Mouse (Mus musculus): Measurements from ENCODE around the gene Agap3.

The Agap3 gene

DNA sequence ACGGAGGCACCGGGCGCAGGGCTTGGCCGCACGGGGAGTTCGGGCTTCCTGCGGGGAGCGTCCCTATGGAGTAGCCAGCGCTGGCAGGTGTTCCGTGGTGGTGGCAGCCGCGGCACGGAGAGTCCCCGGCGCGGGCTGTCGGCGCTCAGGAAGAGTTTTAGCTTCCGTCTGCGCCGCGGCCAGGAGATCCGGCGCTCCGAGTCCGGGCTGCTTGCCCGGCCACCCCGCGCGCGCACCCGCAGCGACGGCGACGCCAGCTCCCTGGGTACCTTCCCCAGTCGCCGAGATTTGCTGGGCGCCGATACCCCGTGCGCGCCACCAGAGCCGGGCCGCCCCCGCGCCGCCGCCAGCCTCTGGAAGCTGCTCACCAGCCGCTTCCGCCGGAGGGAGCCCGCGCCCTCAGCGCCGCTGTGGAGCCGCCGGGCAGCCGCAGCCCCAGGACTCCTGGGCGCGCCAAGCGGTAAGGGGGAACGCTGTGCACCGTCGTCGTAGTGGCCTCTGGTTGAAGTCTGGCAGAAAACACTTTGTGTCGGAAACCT is 22.8 kb downstream of the Agap3 start:
- peak; percentile 47 for DNase-seq (ENCODE audit: low spot score)

DNA sequence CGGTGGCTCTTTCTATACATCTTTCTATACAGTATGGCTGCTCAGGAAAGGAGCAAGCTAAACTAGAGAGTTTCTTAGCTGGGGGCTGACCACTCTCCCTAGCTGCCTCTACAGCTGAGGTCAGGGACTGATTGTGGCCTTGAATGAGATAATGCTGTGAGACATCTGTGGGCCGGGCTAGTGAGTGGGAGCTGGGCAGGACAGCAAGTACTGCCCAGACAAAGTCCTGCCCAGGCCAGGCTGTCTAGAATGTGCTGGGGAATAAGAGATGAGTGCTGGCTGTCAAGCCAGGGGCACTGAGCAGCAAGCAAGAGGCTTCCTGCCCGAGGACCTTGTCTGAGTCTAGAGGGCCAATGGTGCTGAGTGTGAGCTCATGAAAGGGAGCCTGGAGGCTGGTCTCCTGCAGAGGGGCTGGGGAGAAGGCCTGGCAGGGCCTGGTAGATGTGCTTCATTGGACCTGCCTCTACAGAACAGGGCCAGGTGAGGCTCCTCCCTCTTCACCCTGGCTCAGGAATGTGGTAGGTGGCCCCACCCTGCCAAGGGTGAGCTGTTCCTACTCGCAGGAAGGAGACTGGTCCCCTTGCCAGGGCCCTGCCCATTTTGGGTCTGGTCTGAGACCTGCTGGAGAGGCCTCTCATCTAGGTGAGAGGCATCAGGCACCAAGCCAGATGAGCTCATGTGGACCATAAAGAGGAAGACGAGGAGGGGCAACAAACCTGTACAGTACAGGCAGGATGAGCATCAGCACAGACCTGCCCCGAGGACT is 23.7 kb downstream of the Agap3 start:
- no peak for DNase-seq (ENCODE audit: low spot score)

- DNase-seq (ENCODE audit: low spot score) = no peak
These were observed 25.9 kb downstream of the Agap3 start for GRCm38 (mm10) chr5:24477909-24478308.

DNA sequence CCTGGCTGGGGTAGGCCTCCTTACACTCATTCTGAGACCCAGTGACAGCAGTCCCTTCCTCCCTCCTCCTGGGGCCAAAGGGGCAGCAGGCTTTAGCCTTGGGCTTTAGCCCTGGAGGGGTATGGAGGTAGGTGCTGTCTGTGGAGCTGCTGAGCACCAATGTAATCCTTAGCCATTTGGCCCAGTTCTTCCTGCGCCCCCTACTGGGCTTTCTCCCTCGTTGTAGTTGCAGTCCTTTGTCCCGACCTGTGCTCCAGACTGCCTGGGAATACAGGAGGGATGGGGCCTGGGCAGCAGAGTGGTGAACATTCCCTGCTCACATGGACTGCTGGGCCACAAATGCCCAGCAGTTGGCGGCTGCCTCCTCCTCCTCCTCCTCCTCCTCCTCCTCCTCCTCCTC is 29.7 kb downstream of the Agap3 start:
- peak; percentile 90 for DNase-seq (ENCODE audit: low spot score)

DNA sequence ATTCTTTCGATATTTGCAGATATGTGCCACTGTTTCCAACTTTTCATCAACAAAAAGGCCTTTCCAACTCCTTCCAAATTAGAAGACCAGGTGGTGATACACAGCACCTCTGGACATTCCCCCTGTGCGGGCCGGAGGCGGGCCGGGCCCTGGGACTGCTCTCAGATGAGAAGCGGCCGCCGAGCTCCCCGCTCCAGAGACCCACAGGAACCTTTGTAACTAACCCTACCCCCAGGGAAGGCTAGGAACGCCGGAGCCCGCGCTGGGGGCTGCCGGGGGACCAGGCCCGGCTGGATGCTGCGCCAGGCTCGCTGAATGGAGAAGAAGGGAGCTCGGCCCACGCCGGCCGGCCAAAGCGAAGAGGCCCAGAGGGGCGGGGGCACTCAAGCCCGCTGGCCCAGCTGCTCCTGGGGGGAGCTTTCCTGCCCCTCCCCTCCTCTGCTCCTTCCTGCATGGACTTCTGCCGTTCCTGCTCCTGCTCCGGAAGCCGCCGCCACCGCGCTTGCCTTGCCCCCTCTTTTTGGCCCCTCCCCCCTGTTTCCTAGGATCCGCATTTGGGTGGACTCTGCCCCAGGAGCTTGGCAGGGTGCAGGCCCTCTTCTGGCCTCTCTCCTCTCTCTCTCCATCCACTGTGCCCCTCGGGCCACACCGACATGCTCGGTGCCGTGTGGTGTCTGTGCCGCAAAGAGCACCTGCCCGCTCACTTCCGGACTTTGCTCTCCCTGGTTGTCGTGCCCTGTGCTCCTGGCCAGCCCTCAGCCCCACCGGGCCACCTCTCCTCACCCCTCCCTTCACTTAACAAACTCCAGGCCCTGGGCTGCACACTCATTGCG is 30.5 kb downstream of the Agap3 start:
- no peak for DNase-seq (ENCODE audit: low spot score)

GRCm38 (mm10) chr5:24483326-24483725 is 31.3 kb downstream of the Agap3 start:
- DNase-seq (ENCODE audit: low spot score) = peak; percentile 87

GRCm38 (mm10) chr5:24484963-24485362 is 33.0 kb downstream of the Agap3 start:
- peak; percentile 44 for DNase-seq (ENCODE audit: low spot score)

DNA sequence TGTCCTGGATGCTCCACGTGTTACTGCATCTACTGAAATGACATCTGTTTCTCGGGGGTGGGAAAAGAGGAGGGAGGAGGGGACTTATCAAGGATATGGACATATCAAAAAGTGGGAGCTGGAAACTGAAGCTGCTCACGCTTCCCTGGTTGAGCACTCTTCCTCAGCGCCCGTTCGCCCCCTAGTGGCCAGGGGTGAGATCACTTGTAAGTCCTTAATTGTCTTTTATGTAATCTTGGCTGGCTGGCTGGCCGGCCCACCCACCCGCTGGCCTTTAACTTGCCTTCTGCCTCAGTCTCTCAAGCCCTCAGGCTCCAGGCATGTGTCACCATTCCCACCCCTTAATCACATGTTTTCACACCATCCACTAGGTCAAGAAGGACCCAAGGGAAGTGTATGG is 34.1 kb downstream of the Agap3 start:
- DNase-seq (ENCODE audit: low spot score) = peak; percentile 92

DNA sequence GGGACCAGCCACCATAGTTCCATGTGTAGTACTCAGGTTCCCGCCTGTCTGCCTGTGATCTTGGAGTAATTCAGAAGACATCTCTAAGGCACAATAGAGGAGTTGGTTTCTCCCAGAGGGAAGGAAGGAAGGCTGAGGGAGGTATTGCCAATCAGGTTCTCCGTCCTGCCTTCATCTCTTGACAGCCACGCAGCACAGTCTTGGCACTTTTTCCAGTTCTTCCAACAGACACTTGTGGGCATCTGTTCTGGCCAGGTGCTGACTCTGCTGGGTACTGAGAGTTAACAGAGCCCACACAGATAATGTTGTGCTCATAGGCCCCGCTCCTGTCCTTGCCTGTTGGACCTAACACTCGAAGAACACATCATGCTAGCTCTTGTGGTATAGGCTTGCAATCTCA is 34.8 kb downstream of the Agap3 start:
- DNase-seq (ENCODE audit: low spot score) = no peak

GRCm38 (mm10) chr5:24490413-24490920 is 38.5 kb downstream of the Agap3 start:
- DNase-seq (ENCODE audit: low spot score) = no peak

DNA sequence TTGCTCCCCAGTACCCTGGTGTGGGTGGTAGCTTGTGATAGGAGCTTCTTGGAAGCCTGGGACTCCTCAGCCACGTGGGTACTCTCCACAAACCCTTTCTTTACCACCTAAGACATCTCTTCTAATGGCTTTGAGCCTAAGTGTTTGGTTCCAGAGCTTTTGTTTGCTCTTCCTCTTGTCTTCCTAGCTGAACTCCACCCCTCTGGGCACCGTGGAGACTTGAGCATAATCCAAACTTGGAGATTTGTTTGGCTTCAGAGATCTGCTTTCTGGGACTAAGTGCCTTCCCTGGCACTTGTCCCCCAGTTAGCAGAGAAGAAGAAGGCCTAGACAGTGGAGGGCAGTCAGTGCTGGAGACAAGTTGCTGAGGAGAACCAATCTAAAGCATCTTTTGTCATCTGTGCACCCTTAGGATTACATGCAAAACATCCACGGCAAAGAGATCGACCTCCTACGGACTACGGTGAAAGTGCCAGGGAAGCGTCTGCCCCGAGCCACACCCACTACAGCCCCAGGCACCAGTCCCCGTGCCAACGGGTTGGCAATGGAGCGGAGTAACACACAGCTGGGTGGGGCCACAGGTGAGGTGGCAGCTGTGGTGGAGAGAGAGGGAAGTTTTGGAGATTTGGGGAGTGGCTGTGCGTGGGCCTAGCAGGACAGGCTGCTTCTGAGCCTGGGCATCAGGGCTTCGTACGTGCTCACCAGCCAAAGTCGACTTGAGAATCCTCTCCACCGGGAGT is 40.7 kb downstream of the Agap3 start:
- DNase-seq (ENCODE audit: low spot score) = no peak

DNA sequence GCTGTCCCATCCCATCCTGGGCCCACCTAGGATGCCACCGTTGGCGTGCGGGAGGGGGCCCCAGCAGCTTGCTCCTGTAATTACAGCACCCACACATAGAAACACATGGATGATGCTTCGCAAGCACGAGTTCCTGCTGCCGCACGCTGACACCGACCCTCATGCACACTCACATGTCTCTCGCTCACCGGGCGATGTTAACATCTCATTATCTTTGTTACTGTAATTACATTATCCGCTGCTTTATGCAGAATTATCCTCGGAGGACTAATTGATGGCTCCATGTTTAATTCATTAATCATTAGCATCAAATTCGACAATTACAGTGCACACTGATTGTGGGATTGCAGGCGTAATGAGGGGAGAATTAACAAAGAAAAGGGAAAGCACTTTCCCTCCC is 43.0 kb downstream of the Agap3 start:
- DNase-seq (ENCODE audit: low spot score) = no peak

GRCm38 (mm10) chr5:24496756-24497155 is 44.8 kb downstream of the Agap3 start:
- DNase-seq (ENCODE audit: low spot score) = peak; percentile 49

- DNase-seq (ENCODE audit: low spot score) = peak; percentile 72
These were observed 45.5 kb downstream of the Agap3 start for GRCm38 (mm10) chr5:24497526-24497925.

GRCm38 (mm10) chr5:24499113-24499512 is 47.1 kb downstream of the Agap3 start:
- peak; percentile 70 for DNase-seq (ENCODE audit: low spot score)

GRCm38 (mm10) chr5:24500851-24501250 is 48.9 kb downstream of the Agap3 start:
- DNase-seq (ENCODE audit: low spot score) = no peak

GRCm38 (mm10) chr5:24502786-24503185 is 50.8 kb downstream of the Agap3 start:
- DNase-seq (ENCODE audit: low spot score) = no peak

- DNase-seq (ENCODE audit: low spot score) = no peak
These were observed 53.5 kb downstream of the Agap3 start for GRCm38 (mm10) chr5:24505513-24505912.

DNA sequence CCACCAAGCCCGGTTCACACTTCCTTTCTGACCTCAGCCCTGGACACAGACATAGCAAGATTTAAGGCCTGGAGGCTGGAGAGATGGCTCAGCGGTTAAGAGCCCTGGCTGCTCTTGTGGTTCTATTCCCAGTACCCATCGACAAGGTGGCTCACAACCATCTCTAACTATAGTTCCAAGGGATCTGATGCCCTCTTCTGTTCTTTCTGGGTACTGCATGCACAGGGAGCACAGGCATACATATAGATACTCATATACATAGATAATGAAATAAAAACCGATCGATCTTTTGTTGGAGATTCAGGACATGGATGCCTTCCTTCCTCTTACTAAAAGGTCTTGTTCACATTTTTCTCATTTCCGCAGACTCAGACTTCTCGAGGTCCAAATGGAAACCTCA is 56.4 kb downstream of the Agap3 start:
- DNase-seq (ENCODE audit: low spot score) = no peak

DNA sequence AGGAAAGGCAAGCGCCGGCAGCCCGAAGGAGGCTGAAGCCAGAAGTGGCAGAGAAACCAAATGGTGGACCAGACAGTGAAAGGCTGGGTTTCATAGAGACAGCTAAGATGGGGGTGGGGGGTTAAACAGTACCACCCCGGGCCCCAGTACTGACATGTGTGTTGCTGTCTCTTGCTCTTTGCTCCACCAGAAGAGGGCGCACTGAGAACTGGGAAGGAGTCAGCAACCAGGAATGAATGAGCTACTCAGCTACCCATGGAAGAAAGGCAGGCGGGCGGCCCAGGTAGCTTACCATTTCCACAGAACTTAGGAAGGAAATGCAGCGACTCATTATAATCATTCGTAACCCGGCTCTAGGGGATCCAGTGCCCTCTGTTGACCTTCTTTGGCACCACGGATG is 58.7 kb downstream of the Agap3 start:
- no peak for DNase-seq (ENCODE audit: low spot score)

DNA sequence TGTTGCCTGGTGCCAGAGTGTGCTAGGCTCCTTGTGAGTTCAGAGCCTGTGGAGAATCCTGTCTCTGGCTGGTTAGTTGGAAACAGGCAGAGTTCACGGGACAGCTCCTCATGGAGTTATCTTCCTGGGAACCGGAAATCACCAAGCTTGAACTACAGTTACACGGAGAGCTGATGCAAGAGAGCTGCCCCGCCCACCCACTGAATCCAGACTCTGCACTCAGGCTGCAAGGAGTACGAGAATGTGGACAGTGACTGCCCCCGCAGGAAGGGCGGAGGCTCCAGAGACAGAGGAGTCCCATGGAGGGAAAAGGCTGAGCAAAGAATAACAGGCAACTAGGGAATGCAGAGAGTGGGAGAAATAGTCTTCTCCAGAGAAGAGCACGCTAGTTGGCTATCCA is 60.3 kb downstream of the Agap3 start:
- DNase-seq (ENCODE audit: low spot score) = no peak

GRCm38 (mm10) chr5:24521366-24521765 is 69.4 kb downstream of the Agap3 start:
- DNase-seq (ENCODE audit: low spot score) = no peak
